Mouse (Mus musculus): ENCODE measurements around the gene Gpr143. TPM values are rescaled to one million over a fixed set of nuclear protein-coding genes. Genes with fewer than 3 reads are reported as not detected.
A peak's percentile ranks its signal among the peaks of the same experiment; 100 is the strongest.
"Not testable (repeated sequence)": the region's sequence is repeated elsewhere in the genome, so short reads cannot be mapped to it uniquely, and the experiment has no call there.

Gene Gpr143
- under 1 TPM; 0.22 to 0.47 TPM for total RNA-seq (2021)
- long read RNA-seq, experiment 1, partial matches to known transcripts = 0 of 1 reads
- long read RNA-seq, experiment 1, other reads (novel, unspliced or antisense) = 0 of 1 reads
- long read RNA-seq, experiment 2 = 0 reads

- peak; percentile 3 for DNase-seq (ENCODE audit: low spot score in 2 of 2)
- intact Hi-C loops (cut with DNase I) = no loop called here
Measured at GRCm38 (mm10) chrX:152781720-152782403, at the start of gene Gpr143. Gpr143 (plus strand) TSS chrX:152781921.

GRCm38 (mm10) chrX:152735283-152735682, 46.4 kb upstream of the Gpr143 start:
- intact Hi-C loops (cut with DNase I) = no loop called here
- DNase-seq (ENCODE audit: low spot score in 2 of 2) = no peak

- intact Hi-C loops (cut with DNase I) = no loop called here
Measured at GRCm38 (mm10) chrX:152738191-152738590, 43.5 kb upstream of the Gpr143 start.

GRCm38 (mm10) chrX:152738759-152739368, 42.9 kb upstream of the Gpr143 start:
- intact Hi-C loops (cut with DNase I) = no loop called here
- DNase-seq (ENCODE audit: low spot score in 2 of 2) = no peak

More at GRCm38 (mm10) chrX:152738191-152738590, 43.5 kb upstream of the Gpr143 start:
- no peak for DNase-seq (ENCODE audit: low spot score in 2 of 2)

GRCm38 (mm10) chrX:152743642-152744041, 38.1 kb upstream of the Gpr143 start:
- intact Hi-C loops (cut with DNase I) = no loop called here
- DNase-seq (ENCODE audit: low spot score in 2 of 2) = no peak

- DNase-seq (ENCODE audit: low spot score in 2 of 2) = no peak
- intact Hi-C loops (cut with DNase I) = no loop called here
Measured at GRCm38 (mm10) chrX:152745925-152746324, 35.8 kb upstream of the Gpr143 start.

GRCm38 (mm10) chrX:152755819-152756218, 25.9 kb upstream of the Gpr143 start:
- no peak for DNase-seq (ENCODE audit: low spot score in 2 of 2)
- intact Hi-C loops (cut with DNase I) = no loop called here

GRCm38 (mm10) chrX:152756293-152756692, 25.4 kb upstream of the Gpr143 start:
- intact Hi-C loops (cut with DNase I) = no loop called here
- DNase-seq (ENCODE audit: low spot score in 2 of 2) = no peak

- DNase-seq (ENCODE audit: low spot score in 2 of 2) = no peak
- intact Hi-C loops (cut with DNase I) = no loop called here
Measured at GRCm38 (mm10) chrX:152762437-152762836, 19.3 kb upstream of the Gpr143 start.

- intact Hi-C loops (cut with DNase I) = no loop called here
- no peak for DNase-seq (ENCODE audit: low spot score in 2 of 2)
Measured at GRCm38 (mm10) chrX:152762855-152763254, 18.9 kb upstream of the Gpr143 start.

- intact Hi-C loops (cut with DNase I) = no loop called here
- DNase-seq (ENCODE audit: low spot score in 2 of 2) = no peak
Measured at GRCm38 (mm10) chrX:152764171-152764570, 17.6 kb upstream of the Gpr143 start.

GRCm38 (mm10) chrX:152768891-152769599, 12.7 kb upstream of the Gpr143 start, which contains the start of gene Shroom2:
Shroom2 (minus strand) TSS chrX:152769465.
- no peak for DNase-seq (ENCODE audit: low spot score in 2 of 2)
- intact Hi-C loops (cut with DNase I) = no loop called here

GRCm38 (mm10) chrX:152769600-152770157, 12.0 kb upstream of the Gpr143 start:
- intact Hi-C loops (cut with DNase I) = no loop called here
- peak in 1 of 2 experiments; percentile 6 for DNase-seq (ENCODE audit: low spot score in 2 of 2)

GRCm38 (mm10) chrX:152788129-152788528, 6.4 kb downstream of the Gpr143 start:
- intact Hi-C loops (cut with DNase I) = no loop called here
- DNase-seq (ENCODE audit: low spot score in 2 of 2) = no peak

GRCm38 (mm10) chrX:152788611-152789010, 6.9 kb downstream of the Gpr143 start:
- no peak for DNase-seq (ENCODE audit: low spot score in 2 of 2)
- intact Hi-C loops (cut with DNase I) = no loop called here

- intact Hi-C loops (cut with DNase I) = no loop called here
- no peak for DNase-seq (ENCODE audit: low spot score in 2 of 2)
Measured at GRCm38 (mm10) chrX:152805317-152805716, 23.6 kb downstream of the Gpr143 start.

- intact Hi-C loops (cut with DNase I) = loop anchor here (10.0 kb wide), 1 partner anchor 199 kb away; no protein-coding TSS in a partner anchor
- no peak for DNase-seq (ENCODE audit: low spot score in 2 of 2)
Measured at GRCm38 (mm10) chrX:152813339-152813738, 31.6 kb downstream of the Gpr143 start.

- intact Hi-C loops (cut with DNase I) = loop anchor here (5.0 to 10.0 kb wide), 2 partner anchors 112 to 204 kb away; no protein-coding TSS in a partner anchor
- no peak for DNase-seq (ENCODE audit: low spot score in 2 of 2)
Measured at GRCm38 (mm10) chrX:152818996-152819395, 37.3 kb downstream of the Gpr143 start.

- intact Hi-C loops (cut with DNase I) = loop anchor here (5.0 kb wide), 1 partner anchor 214 kb away; no protein-coding TSS in a partner anchor
Measured at GRCm38 (mm10) chrX:152831003-152831550, 49.4 kb downstream of the Gpr143 start.

More at GRCm38 (mm10) chrX:152831003-152831550, 49.4 kb downstream of the Gpr143 start:
- DNase-seq (ENCODE audit: low spot score in 2 of 2) = not testable (repeated sequence)
